Mouse (Mus musculus) bone marrow, adult 2 months (tissue): Measurements from ENCODE around the gene Gfpt2.

Experiments
- CTCF ChIP-seq: fragments of 200-500 bp; IDR thresholded peaks from 2 replicates; pipeline ENCODE4 v1.5.1; 2011; ENCODE audit warnings: low read length, control low read depth; ENCODE audit not compliant: control insufficient read depth, insufficient read depth
- POLR2A ChIP-seq: fragments of 200-500 bp; IDR thresholded peaks from 2 replicates; pipeline ENCODE4 v1.6.1; 2011; ENCODE audit warnings: low read depth, mild to moderate bottlenecking, control low read depth, low read length, borderline replicate concordance; ENCODE audit not compliant: control insufficient read depth

DNA sequence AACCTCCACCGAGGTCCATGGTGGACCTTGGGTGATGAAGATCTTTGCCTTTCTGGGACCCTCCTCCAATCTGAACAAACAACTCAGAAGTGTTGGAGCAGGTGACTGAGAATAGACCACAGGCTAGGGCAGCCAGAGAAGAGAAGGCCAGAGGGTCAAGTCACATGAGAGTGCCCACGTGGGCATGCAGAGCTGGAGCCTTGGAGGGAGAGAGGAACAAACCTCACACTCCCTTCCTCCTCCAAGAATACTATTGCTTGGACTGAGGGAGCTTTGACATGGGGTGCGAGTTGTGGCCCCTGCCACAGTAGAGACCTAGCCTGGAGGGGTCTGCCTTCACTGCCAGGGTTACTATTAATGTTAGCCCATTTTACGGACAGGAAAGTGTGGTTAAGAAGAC, 30.0 kb upstream of the Gfpt2 start:
- TF ChIP-seq POLR2A (no peak), CTCF (no peak)
